Mouse (Mus musculus) naive thymus-derived CD4-positive, alpha-beta T cell, adult 2 months (primary cell): Measurements from ENCODE around the gene Trim46.

Experiments used
- DNase-seq: peaks from one replicate; pipeline ENCODE4 v3.0.0-alpha.2; 2011; ENCODE audit warnings: low read depth

Trim46 gene

GRCm38 (mm10) chr3:89209731-89210130 lies 36.4 kb downstream of the Trim46 start:
- DNase-seq = no peak

- no peak for DNase-seq
These were observed 37.4 kb downstream of the Trim46 start for GRCm38 (mm10) chr3:89208736-89209135.

DNA sequence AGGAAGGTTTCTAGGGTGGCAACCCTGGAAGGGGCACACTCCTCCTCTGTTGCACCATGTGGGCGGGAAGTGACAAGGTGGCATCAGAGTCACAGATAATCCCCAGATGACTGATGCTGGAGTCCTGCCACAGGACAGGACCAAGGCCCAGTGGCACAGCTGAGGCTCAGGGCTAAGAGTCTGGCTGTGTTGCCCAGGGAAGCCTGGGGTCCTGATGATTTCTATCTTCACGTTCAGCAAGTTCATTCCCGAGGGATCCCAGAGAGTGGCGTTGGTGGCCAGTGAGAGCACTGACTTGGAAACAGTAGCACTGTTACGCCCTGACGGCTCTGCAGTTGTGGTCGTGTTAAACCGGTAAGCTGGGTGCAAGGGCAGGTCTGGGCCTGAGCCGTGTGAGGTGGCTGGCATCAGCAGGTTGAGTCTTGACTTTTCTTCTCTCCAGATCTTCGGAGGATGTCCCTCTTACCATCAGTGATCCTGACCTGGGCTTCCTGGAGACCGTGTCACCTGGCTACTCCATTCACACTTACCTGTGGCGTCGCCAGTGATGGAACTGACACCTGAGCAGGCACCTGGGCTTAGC lies 37.9 kb downstream of the Trim46 start:
- no peak for DNase-seq

GRCm38 (mm10) chr3:89206695-89207094 lies 39.4 kb downstream of the Trim46 start:
- DNase-seq = no peak

GRCm38 (mm10) chr3:89206079-89206478 lies 40.0 kb downstream of the Trim46 start:
- DNase-seq = no peak

GRCm38 (mm10) chr3:89203142-89203514 lies 43.0 kb downstream of the Trim46 start:
- no peak for DNase-seq

GRCm38 (mm10) chr3:89202253-89203141 lies 43.6 kb downstream of the Trim46 start, which contains the start of gene Gba:
Gene Gba (plus strand): TSS chr3:89202928.
- peak; percentile 96 for DNase-seq

GRCm38 (mm10) chr3:89199839-89200238 lies 46.3 kb downstream of the Trim46 start:
- DNase-seq = no peak

GRCm38 (mm10) chr3:89195979-89196877 lies 49.9 kb downstream of the Trim46 start:
- peak; percentile 93 for DNase-seq

DNA sequence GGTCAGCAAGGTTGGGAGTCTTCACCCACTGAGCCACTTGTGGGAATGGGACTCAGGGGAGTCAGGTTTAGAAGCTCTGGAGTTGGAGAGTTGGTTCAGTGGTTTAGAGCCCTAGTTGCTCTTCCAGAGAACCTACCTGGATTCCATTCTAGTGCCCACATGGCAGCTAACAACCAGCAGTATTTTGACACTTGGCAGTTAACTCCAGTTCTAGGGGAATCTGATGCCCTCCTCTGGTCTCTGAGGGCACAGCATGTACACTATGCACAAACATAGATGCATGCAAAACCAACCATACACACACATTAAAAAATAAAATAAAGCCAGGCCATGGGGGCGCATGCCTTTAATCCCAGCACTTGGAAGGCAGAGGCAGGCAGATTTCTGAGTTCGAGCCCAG lies 52.3 kb downstream of the Trim46 start:
- peak; percentile 83 for DNase-seq

DNA sequence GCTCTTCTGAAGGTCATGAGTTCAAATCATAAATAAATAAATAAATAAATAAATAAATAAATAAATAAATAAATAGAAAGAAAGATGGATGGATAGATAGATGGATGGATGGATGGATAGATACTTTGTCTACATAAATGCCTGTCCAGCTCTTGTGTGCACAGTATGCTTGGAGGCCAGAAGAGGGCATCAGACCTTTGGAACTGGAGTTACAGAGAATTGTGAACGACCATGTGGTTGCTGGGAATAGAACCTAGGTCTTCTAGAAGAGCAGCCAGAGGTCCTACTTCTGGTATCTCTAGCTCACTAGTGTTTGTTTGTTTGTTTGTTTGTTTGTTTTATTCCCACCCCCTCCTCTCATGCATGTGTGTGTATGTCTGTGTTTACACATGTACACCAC lies 52.8 kb downstream of the Trim46 start:
- no peak for DNase-seq

DNA sequence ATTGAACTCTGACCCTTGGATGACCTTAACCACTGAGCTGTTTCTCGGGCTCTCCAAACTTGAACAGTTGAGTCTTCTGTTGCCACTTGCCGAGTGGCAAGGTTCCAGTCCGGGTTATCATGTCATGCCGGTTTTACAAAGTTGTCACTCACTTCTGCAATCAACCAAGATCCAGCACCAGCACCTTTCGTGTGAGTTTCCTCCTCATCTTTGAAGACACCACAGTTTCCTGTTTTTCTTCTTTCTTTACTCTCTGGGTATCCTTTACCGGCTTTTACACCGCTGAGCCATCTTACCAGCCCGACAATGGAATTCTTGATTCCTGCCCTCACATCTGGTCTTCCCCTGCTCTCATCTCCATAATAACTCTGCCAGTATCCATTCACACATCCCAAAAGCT lies 55.7 kb downstream of the Trim46 start:
- peak; percentile 82 for DNase-seq

- DNase-seq = peak; percentile 68
These were observed 57.6 kb downstream of the Trim46 start for GRCm38 (mm10) chr3:89188478-89188875.

DNA sequence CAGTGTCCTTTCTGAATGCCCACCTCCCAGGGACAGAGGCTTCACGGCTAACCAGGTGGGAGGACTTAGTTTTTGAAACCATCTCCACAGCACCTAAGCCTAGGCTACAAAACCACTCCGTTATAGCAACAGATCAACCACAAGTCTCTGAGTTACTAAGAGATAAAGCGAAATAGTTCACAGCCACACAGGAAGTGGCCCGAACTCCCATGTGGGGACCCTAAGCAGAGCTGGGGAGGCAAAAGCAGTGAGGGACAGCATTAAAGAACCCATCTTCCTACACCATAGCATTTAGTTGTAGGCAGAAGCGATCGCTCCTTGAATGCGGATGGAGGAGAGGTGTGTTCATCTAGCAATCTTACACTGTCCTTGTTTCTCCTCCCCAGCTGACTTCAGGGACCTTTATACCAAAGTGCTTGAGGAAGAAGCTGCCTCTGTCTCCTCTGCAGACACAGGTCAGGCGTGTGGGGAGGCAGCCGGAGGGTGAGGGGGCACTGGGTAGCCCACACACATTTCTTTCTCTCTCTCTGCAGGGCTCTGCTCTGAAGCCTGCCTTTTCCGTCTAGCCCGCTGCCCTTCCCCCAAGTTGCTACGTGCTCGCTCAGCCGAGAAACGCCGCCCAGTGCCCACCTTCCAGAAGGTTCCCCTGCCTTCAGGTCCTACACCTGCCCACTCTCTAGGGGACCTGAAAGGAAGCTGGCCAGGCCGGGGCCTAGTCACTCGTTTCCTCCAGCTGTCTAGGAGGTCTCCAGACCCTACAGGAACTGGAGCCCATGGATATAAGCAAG lies 58.2 kb downstream of the Trim46 start:
- DNase-seq = peak; percentile 69

- DNase-seq = no peak
These were observed 58.9 kb downstream of the Trim46 start for GRCm38 (mm10) chr3:89187197-89187596.
